Mouse (Mus musculus) liver, adult 2 months (tissue): Measurements from ENCODE around the gene Spats1. TPM values are rescaled to one million over a fixed set of nuclear protein-coding genes. Genes with fewer than 3 reads are reported as not detected.

Experiments
- DNase-seq: peaks from one replicate; pipeline ENCODE4 v3.0.0-alpha.2; 2011; ENCODE audit warnings: low read depth, low spot score; ENCODE audit errors: extremely low read depth
- H3K27ac ChIP-seq: fragments of 200-500 bp; replicated peaks from 2 replicates; pipeline ENCODE4 v1.5.1; 2012; ENCODE audit warnings: low read depth, mild to moderate bottlenecking, control low read depth, inconsistent platforms, low read length; ENCODE audit not compliant: insufficient read depth
- H3K27me3 ChIP-seq: fragments of 200-500 bp; 2 replicates; pipeline ENCODE4 v1.6.1; 2012; ENCODE audit warnings: mild to moderate bottlenecking, moderate library complexity, low read length, inconsistent platforms; ENCODE audit not compliant: control insufficient read depth, insufficient read depth
- H3K36me3 ChIP-seq: fragments of 200-500 bp; 2 replicates; pipeline ENCODE4 v1.6.1; 2012; ENCODE audit warnings: low read length, inconsistent platforms; ENCODE audit not compliant: control insufficient read depth, insufficient read depth
- H3K4me1 ChIP-seq: fragments of 200-500 bp; 2 replicates; pipeline ENCODE4 v1.6.1; 2011; ENCODE audit warnings: low read length; ENCODE audit not compliant: control insufficient read depth, insufficient read depth
- H3K4me3 ChIP-seq: fragments of 200-500 bp; 2 replicates; pipeline ENCODE4 v1.5.1; 2011; ENCODE audit warnings: low read depth, mild to moderate bottlenecking, control low read depth, low read length, moderate library complexity; ENCODE audit not compliant: insufficient read depth
- H3K79me2 ChIP-seq: fragments of 200-500 bp; 2 replicates; pipeline ENCODE4 v1.6.1; 2012; ENCODE audit warnings: inconsistent platforms, mild to moderate bottlenecking, low read length, moderate library complexity; ENCODE audit not compliant: control insufficient read depth, insufficient read depth
- H3K9ac ChIP-seq: fragments of 200-500 bp; 2 replicates; pipeline ENCODE4 v1.6.1; 2012; ENCODE audit warnings: low read depth, mild to moderate bottlenecking, control low read depth, inconsistent platforms, low read length
- CTCF ChIP-seq: fragments of 200-500 bp; IDR thresholded peaks from 2 replicates; pipeline ENCODE4 v1.5.1; 2011; ENCODE audit warnings: low read depth, low read length, control low read depth
- POLR2A ChIP-seq: fragments of 200-500 bp; IDR thresholded peaks from 2 replicates; pipeline ENCODE4 v1.6.1; 2011; ENCODE audit warnings: low read length, control low read depth; ENCODE audit not compliant: insufficient read depth; ENCODE audit errors: extremely low read depth
- WGBS: fragments of 180-500 bp; shearing (Covaris S2); methylation state at CpG from one replicate; pipeline ENCODE4 v1.1.7; 2018; 5-methylcytosine and 5-hydroxymethylcytosine counted together
- polyA plus RNA-seq: library from polyadenylated mRNA; depleted of rRNA; stranded (reverse); fragments of >200 nt; gene quantifications from 2 replicates; pipeline ENCODE4 v1.2.3, GENCODE M21; 2012
- total RNA-seq: library from RNA; depleted of rRNA; stranded (reverse); fragments of >200 nt; gene quantifications from 2 replicates; pipeline ENCODE4 v1.2.3, GENCODE M21; 2014

Gene Spats1
- total and polyA plus RNA-seq, 2 experiments = not detected

DNA sequence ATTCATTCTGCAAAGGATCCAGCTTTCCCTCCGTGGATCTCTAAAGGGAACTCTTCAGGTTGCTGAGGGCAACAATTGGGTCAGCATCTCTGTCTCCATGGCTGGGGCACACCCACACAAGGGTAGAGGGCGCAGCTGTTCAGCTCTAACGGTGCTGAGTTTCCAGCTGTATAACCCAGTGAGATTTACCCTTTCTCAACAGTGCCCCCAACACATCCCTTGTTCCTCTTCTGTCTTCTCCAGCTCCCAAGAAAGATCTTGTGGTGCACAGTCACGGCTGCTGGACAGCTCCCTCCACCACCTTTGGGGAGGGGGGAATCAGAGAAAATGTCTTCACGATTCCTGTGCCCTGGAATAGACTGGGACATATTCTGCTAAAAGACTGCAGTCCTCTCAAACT lies 12.0 kb upstream of the Spats1 start:
- Histone ChIP-seq H3K27me3 (no peaks in the 10 kb centered on the region), H3K4me3 (no peak overlapping the region), H3K36me3 (no peaks in the 10 kb centered on the region), H3K9ac (no peak overlapping the region), H3K79me2 (no peaks in the 10 kb centered on the region), H3K4me1 (no peaks in the 10 kb centered on the region), H3K27ac (no peak overlapping the region)
- WGBS = 15% methylated on average over 5 of the region's 5 CpGs
- no peak for DNase-seq
- no peak for TF ChIP-seq POLR2A
- no peak for TF ChIP-seq CTCF

- no peak overlapping the region for H3K4me3 ChIP-seq
- H3K36me3 ChIP-seq = no peaks in the 10 kb centered on the region
- no peak for DNase-seq
- TF ChIP-seq CTCF (no peak), POLR2A (no peak)
- no peaks in the 10 kb centered on the region for H3K27me3 ChIP-seq
- no peak overlapping the region for H3K27ac ChIP-seq
- no peaks in the 10 kb centered on the region for H3K4me1 ChIP-seq
- no peaks in the 10 kb centered on the region for H3K79me2 ChIP-seq
- no peak overlapping the region for H3K9ac ChIP-seq
- 84% methylated on average over 7 of the region's 7 CpGs for WGBS
Observed at GRCm38 (mm10) chr17:45485581-45485980, 10.4 kb upstream of the Spats1 start.

- 22% methylated on average over 2 of the region's 2 CpGs for WGBS
- Histone ChIP-seq H3K36me3 (no peaks in the 10 kb centered on the region), H3K9ac (no peak overlapping the region), H3K79me2 (no peaks in the 10 kb centered on the region), H3K27ac (no peak overlapping the region), H3K27me3 (no peaks in the 10 kb centered on the region), H3K4me3 (no peak overlapping the region), H3K4me1 (no peaks in the 10 kb centered on the region)
- TF ChIP-seq CTCF (peak; percentile 35; the same call in 1 of the 2 replicates), POLR2A (no peak)
- no peak for DNase-seq
Observed at GRCm38 (mm10) chr17:45480429-45480828, 5.2 kb upstream of the Spats1 start.

GRCm38 (mm10) chr17:45478234-45478825 lies 3.1 kb upstream of the Spats1 start:
- 9% methylated on average over 12 of the region's 12 CpGs for WGBS
- H3K4me3 ChIP-seq = no peak overlapping the region
- peak; percentile 96 for TF ChIP-seq CTCF
- TF ChIP-seq POLR2A = no peak

GRCm38 (mm10) chr17:45474146-45474545 lies 1.1 kb downstream of the Spats1 start:
- H3K36me3 ChIP-seq = no peaks in the 10 kb centered on the region
- no peak for DNase-seq
- H3K27ac ChIP-seq = no peak overlapping the region
- no peak for TF ChIP-seq CTCF
- no peak for TF ChIP-seq POLR2A
- no peaks in the 10 kb centered on the region for H3K79me2 ChIP-seq
- no peaks in the 10 kb centered on the region for H3K27me3 ChIP-seq
- no peak overlapping the region for H3K4me3 ChIP-seq
- H3K4me1 ChIP-seq = no peaks in the 10 kb centered on the region
- WGBS = 72% methylated on average over 8 of the region's 8 CpGs
- H3K9ac ChIP-seq = no peak overlapping the region

More at GRCm38 (mm10) chr17:45478234-45478825, 3.1 kb upstream of the Spats1 start:
- H3K27me3 ChIP-seq = no peaks in the 10 kb centered on the region
- H3K79me2 ChIP-seq = no peaks in the 10 kb centered on the region
- H3K36me3 ChIP-seq = no peaks in the 10 kb centered on the region
- DNase-seq = peak; percentile 27
- no peak overlapping the region for H3K27ac ChIP-seq
- H3K9ac ChIP-seq = no peak overlapping the region
- no peaks in the 10 kb centered on the region for H3K4me1 ChIP-seq

DNA sequence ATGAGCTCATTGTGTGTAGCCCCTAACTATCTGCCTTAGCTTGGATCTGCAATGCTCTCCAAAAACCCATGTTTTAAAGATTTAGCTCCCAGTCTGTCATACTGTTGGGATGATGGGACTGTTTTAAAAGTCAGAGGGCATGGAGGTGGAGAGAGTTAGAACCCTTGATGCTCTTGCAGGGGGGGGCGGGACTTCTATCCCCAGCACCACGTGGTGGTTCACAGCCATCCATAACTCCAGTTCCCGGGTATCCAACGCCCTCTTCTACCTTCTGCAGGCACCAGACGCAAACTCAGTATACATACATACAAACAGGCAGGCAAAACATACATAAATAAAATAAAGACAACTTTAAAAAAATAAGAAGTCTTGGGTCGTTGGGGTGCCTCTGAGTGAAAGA lies 1.5 kb downstream of the Spats1 start:
- H3K27ac ChIP-seq = no peak overlapping the region
- H3K79me2 ChIP-seq = no peaks in the 10 kb centered on the region
- no peak overlapping the region for H3K9ac ChIP-seq
- WGBS = 72% methylated on average over 6 of the region's 6 CpGs
- H3K4me1 ChIP-seq = no peaks in the 10 kb centered on the region
- DNase-seq = no peak
- TF ChIP-seq POLR2A = no peak
- no peak for TF ChIP-seq CTCF
- H3K27me3 ChIP-seq = no peaks in the 10 kb centered on the region
- H3K4me3 ChIP-seq = no peak overlapping the region
- H3K36me3 ChIP-seq = no peaks in the 10 kb centered on the region
